Mouse (Mus musculus) MEL (cell line): Measurements from ENCODE around the gene Myl6.

ENCODE experiments used
- CHD2 ChIP-seq: IDR thresholded peaks from 2 replicates; pipeline ENCODE4 v1.6.1; 2011; ENCODE audit warnings: low read length, improper control_type of control experiment
- CTCF ChIP-seq, 3 experiments: IDR thresholded peaks in 2 of 3; conservative IDR thresholded peaks in 1 of 3; 2 replicates each; pipeline ENCODE4 v1.5.1; 2011 to 2012; ENCODE audit warnings: low read length in 3 of 3, low read depth in 2 of 3, mild to moderate bottlenecking in 2 of 3, improper control_type of control experiment in 1 of 3, inconsistent platforms in 1 of 3, mixed read lengths in 1 of 3, moderate library complexity in 1 of 3; ENCODE audit not compliant: control insufficient read depth in 1 of 3, insufficient read depth in 1 of 3, poor library complexity in 1 of 3, severe bottlenecking in 1 of 3
- EP300 ChIP-seq, 2 experiments: IDR thresholded peaks; 2 replicates each; pipeline ENCODE4 v1.6.1; 2011; ENCODE audit warnings: improper control_type of control experiment in 2 of 2, low read length in 2 of 2, low read depth in 1 of 2, mild to moderate bottlenecking in 1 of 2
- MAX ChIP-seq: IDR thresholded peaks from 2 replicates; pipeline ENCODE4 v1.6.1; 2011; ENCODE audit warnings: low read length, improper control_type of control experiment
- MYC ChIP-seq: IDR thresholded peaks from 2 replicates; pipeline ENCODE4 v1.6.1; 2011; ENCODE audit warnings: low read depth, mild to moderate bottlenecking, low read length, improper control_type of control experiment, moderate library complexity
- POLR2A ChIP-seq, 2 experiments: IDR thresholded peaks; 2 replicates each; pipeline ENCODE4 v1.6.1; 2011 to 2012; ENCODE audit warnings: low read length in 2 of 2, mild to moderate bottlenecking in 2 of 2, control low read depth in 1 of 2, improper control_type of control experiment in 1 of 2, low read depth in 1 of 2, moderate library complexity in 1 of 2; ENCODE audit not compliant: control insufficient read depth in 1 of 2, insufficient read depth in 1 of 2, poor library complexity in 1 of 2
- RCOR1 ChIP-seq: IDR thresholded peaks from 2 replicates; pipeline ENCODE4 v1.6.1; 2012; ENCODE audit warnings: low read depth, mild to moderate bottlenecking, inconsistent platforms, low read length, improper control_type of control experiment
- SIN3A ChIP-seq: IDR thresholded peaks from 2 replicates; pipeline ENCODE4 v1.6.1; 2012; ENCODE audit warnings: low read length, improper control_type of control experiment, inconsistent platforms
- TAL1 ChIP-seq: IDR thresholded peaks from 2 replicates; pipeline ENCODE4 v1.6.1; 2012; ENCODE audit warnings: mild to moderate bottlenecking, inconsistent platforms, low read length, moderate library complexity, mixed read lengths
- TBP ChIP-seq: IDR thresholded peaks from 2 replicates; pipeline ENCODE4 v1.8.0; 2011; ENCODE audit warnings: low read depth, low read length, improper control_type of control experiment
- TCF12 ChIP-seq: IDR thresholded peaks from 2 replicates; pipeline ENCODE4 v1.6.1; 2014; ENCODE audit warnings: low read depth, mild to moderate bottlenecking, inconsistent platforms, low read length, improper control_type of control experiment, moderate library complexity
- USF2 ChIP-seq, 2 experiments: IDR thresholded peaks; 2 replicates each; pipeline ENCODE4 v1.6.1; 2011 to 2012; ENCODE audit warnings: improper control_type of control experiment in 2 of 2, low read length in 2 of 2, borderline replicate concordance in 1 of 2, inconsistent platforms in 1 of 2, low read depth in 1 of 2, mild to moderate bottlenecking in 1 of 2; ENCODE audit not compliant: insufficient read depth in 1 of 2

DNA sequence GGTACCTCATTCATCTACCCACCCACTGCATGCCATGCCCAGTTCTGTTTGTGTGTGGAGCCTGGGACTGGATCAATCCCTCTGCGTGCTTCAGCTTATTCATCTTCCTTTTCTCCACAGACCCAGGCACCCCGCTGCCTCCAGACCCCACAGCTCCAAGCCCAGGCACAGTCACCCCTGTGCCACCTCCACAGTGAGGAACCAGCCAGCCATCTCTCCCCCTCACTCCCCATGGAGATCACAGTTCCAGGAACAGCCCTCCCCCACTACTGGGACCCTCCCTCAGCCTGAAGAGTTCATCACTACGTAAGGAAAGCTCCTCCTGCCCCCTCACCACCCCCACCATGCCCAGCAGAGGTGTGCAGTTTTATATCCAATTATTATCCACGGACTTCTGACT is 5.2 kb downstream of the Myl6 start:
- TF ChIP-seq CTCF (IDR thresholded peaks at IDR 0.05 in 2 of 3, conservative IDR thresholded peaks at IDR 0.05 in 1 of 3; ENCODE audit: control insufficient read depth in 1 of 3, insufficient read depth in 1 of 3, low read depth in 2 of 3, low read length in 3 of 3, poor library complexity in 1 of 3, severe bottlenecking in 1 of 3) (no peak), POLR2A (IDR thresholded peaks at IDR 0.05; ENCODE audit: control insufficient read depth in 1 of 2, insufficient read depth in 1 of 2, low read depth in 1 of 2, low read length in 2 of 2, poor library complexity in 1 of 2) (no peak), TCF12 (no peak), TBP (no peak), USF2 (IDR thresholded peaks at IDR 0.05; ENCODE audit: borderline replicate concordance in 1 of 2, insufficient read depth in 1 of 2, low read depth in 1 of 2, low read length in 2 of 2) (no peak), SIN3A (no peak), MYC (no peak), MAX (no peak), CHD2 (no peak), EP300 (IDR thresholded peaks at IDR 0.05; ENCODE audit: low read depth in 1 of 2, low read length in 2 of 2) (no peak), TAL1 (no peak), RCOR1 (no peak)
